Comparison of ENCODE assay signal across 8 mouse cellular contexts in the genomic region with DNA sequence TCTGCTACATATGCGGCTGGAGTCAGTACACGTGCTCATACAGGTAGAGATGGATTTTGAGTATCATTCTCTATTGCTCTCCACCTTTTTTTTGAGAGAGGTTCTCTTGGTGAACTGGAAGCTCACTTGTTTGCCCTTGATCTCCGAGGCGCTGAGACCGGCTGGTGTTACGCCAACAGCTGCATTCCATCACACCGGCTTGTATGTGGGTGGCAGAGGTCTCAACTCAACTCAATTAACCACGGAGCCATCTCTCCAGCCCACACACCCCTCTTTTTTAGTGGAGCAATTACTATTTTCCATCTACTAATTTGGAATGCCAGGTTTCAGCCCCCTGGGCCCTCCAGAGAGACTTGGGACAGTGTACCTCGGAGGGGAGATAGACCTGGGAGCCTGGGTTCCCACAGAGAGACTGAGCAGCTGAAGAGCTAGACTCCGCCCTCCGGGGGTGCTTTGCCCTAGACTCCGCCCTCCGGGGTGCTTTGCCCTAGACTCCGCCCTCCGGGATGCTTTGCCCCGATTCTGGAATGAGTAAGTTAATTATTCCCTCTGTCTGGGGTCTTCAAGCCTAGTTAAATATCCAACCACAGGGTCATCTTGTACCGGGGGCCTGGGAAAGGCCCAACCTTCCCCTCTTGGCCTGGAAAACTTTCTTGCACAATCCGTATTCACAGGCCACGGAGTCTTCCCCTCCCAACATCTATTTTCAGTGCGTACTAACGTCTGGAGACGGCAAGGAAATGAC. TPM values are rescaled to one million over a fixed set of nuclear protein-coding genes. Genes with fewer than 3 reads are reported as not detected.
A peak's percentile ranks its signal among the peaks of the same experiment; 100 is the strongest.
DNase-seq lines count a peak whose midpoint lies in the region; ATAC-seq lines count a peak whose summit lies in the region.

No protein-coding gene starts in this region.

- H3K9ac ChIP-seq in forebrain, embryonic 13.5 days = peak overlapping the region; percentile 49
- H3K9ac ChIP-seq in limb, embryonic 11.5 days (ENCODE audit: low read length) = no peak overlapping the region; the same call in 1 of the 2 replicates

- no peaks in the 10 kb centered on the region for H3K36me3 ChIP-seq in forebrain, embryonic 13.5 days (ENCODE audit: poor library complexity, severe bottlenecking)
- no peaks in the 10 kb centered on the region for H3K36me3 ChIP-seq in limb, embryonic 11.5 days (ENCODE audit: control insufficient read depth, insufficient read depth, low read length)
- no peaks in the 10 kb centered on the region for H3K36me3 ChIP-seq in midbrain, embryonic 10.5 days

- 17% methylated on average over 22 of the region's 22 CpGs for WGBS in forebrain, embryonic 13.5 days
- 13% methylated on average over 22 of the region's 22 CpGs for WGBS in limb, embryonic 11.5 days
- WGBS in midbrain, embryonic 10.5 days = 13% methylated on average over 22 of the region's 22 CpGs

- H3K27me3 ChIP-seq in forebrain, embryonic 13.5 days = peaks cover 11% of the 10 kb centered on the region; the same call in 1 of the 2 replicates
- H3K27me3 ChIP-seq in limb, embryonic 11.5 days (ENCODE audit: control insufficient read depth, insufficient read depth, low read length) = no peaks in the 10 kb centered on the region
- H3K27me3 ChIP-seq in midbrain, embryonic 10.5 days (ENCODE audit: low read depth, poor library complexity, severe bottlenecking) = peaks cover 26% of the 10 kb centered on the region

- DNase-seq in B cell, adult 2 months = peak; percentile 58 to 59
- peak; percentile 73 for DNase-seq in adrenal gland, adult 8-10 months
- DNase-seq in heart, postnatal 4 days = peak; percentile 71
- DNase-seq in limb, embryonic 11.5 days (ENCODE audit: low spot score) = peak; percentile 67
- DNase-seq in midbrain, embryonic 10.5 days (ENCODE audit: low spot score) = peak; percentile 60
- peak; percentile 49 to 72 for DNase-seq in spleen, postnatal 4 days (ENCODE audit: low spot score in 2 of 2)
- DNase-seq in cerebellum, adult 9-11 months = no peak

- H3K27ac ChIP-seq in forebrain, embryonic 13.5 days = no peak overlapping the region
- H3K27ac ChIP-seq in limb, embryonic 11.5 days (replicated peaks; ENCODE audit: low read depth, low read length) = no peak overlapping the region
- peak overlapping the region; percentile 69 for H3K27ac ChIP-seq in midbrain, embryonic 10.5 days (replicated peaks)

- H3K4me1 ChIP-seq in forebrain, embryonic 13.5 days = peaks cover 21% of the 10 kb centered on the region
- H3K4me1 ChIP-seq in limb, embryonic 11.5 days (ENCODE audit: control insufficient read depth, insufficient read depth, low read length) = peaks cover 10% of the 10 kb centered on the region
- peaks cover 29% of the 10 kb centered on the region for H3K4me1 ChIP-seq in midbrain, embryonic 10.5 days

- peak overlapping the region; percentile 57 for H3K4me2 ChIP-seq in forebrain, embryonic 13.5 days
- peak overlapping the region; percentile 40 for H3K4me2 ChIP-seq in limb, embryonic 11.5 days (ENCODE audit: low read depth, severe bottlenecking)

- ATAC-seq in forebrain, embryonic 13.5 days = peak; percentile 58; the same call in 1 of the 2 replicates
- no peak for ATAC-seq in limb, embryonic 11.5 days (ENCODE audit: insufficient number of reproducible peaks, low FRiP score, low TSS enrichment, low read depth)

- peak overlapping the region; percentile 32 for H3K4me3 ChIP-seq in forebrain, embryonic 13.5 days
- peak overlapping the region; percentile 20 for H3K4me3 ChIP-seq in limb, embryonic 11.5 days (ENCODE audit: low read depth, low read length)
- peak overlapping the region; percentile 51 for H3K4me3 ChIP-seq in midbrain, embryonic 10.5 days

- no peaks in the 10 kb centered on the region for H3K9me3 ChIP-seq in forebrain, embryonic 13.5 days (replicated peaks)
- no peaks in the 10 kb centered on the region for H3K9me3 ChIP-seq in limb, embryonic 11.5 days (ENCODE audit: control insufficient read depth, low read length)
- no peaks in the 10 kb centered on the region for H3K9me3 ChIP-seq in midbrain, embryonic 10.5 days (replicated peaks)

RNA-seq across cellular contexts. Expression of gene Polr2b, which starts 47.6 kb away (rescaled TPM):
- 100 to 1,000 TPM in 2 of 4 experiments, 10 to 100 TPM in 2; 63.5 to 111 (median 85.4) TPM for total RNA-seq in adrenal gland, adult 8-10 months (2022)
- polyA plus RNA-seq in forebrain, embryonic 13.5 days (2015; fragmentation: Nextera tagmentation; extraction: Ambion mirVana) = 82.5 and 87.1 TPM in 2 replicates
- total RNA-seq in heart, postnatal 4 days (2021) = 10 to 100 TPM; 35.3 to 37.2 TPM
- polyA plus RNA-seq in limb, embryonic 11.5 days (2014; fragmentation: Nextera tagmentation; extraction: Ambion mirVana) = 95.7 and 102 TPM in 2 replicates
- polyA plus RNA-seq in midbrain, embryonic 10.5 days (2016; fragmentation: Nextera tagmentation; extraction: Ambion mirVana) = 97.2 and 100 TPM in 2 replicates

RNA-seq across cellular contexts. Expression of gene Noa1, which starts 47.7 kb away (rescaled TPM):
- total RNA-seq in adrenal gland, adult 8-10 months (2022) = 10 to 100 TPM; 25.0 to 29.8 (median 27.7) TPM
- 33.8 and 35.8 TPM in 2 replicates for polyA plus RNA-seq in forebrain, embryonic 13.5 days (2015; fragmentation: Nextera tagmentation; extraction: Ambion mirVana)
- 10 to 100 TPM; 14.3 to 14.7 TPM for total RNA-seq in heart, postnatal 4 days (2021)
- polyA plus RNA-seq in limb, embryonic 11.5 days (2014; fragmentation: Nextera tagmentation; extraction: Ambion mirVana) = 32.1 and 35.2 TPM in 2 replicates
- polyA plus RNA-seq in midbrain, embryonic 10.5 days (2016; fragmentation: Nextera tagmentation; extraction: Ambion mirVana) = 32.9 and 37.2 TPM in 2 replicates

RNA-seq across cellular contexts. Expression of gene Igfbp7, which starts 50.3 kb away (rescaled TPM):
- 100 to 1,000 TPM; 532 to 639 (median 602) TPM for total RNA-seq in adrenal gland, adult 8-10 months (2022)
- polyA plus RNA-seq in forebrain, embryonic 13.5 days (2015; fragmentation: Nextera tagmentation; extraction: Ambion mirVana) = 44.2 and 47.9 TPM in 2 replicates
- 100 to 1,000 TPM; 210 to 250 TPM for total RNA-seq in heart, postnatal 4 days (2021)
- 1.9 and 2.6 TPM in 2 replicates for polyA plus RNA-seq in limb, embryonic 11.5 days (2014; fragmentation: Nextera tagmentation; extraction: Ambion mirVana)
- 10.4 and 16.3 TPM in 2 replicates for polyA plus RNA-seq in midbrain, embryonic 10.5 days (2016; fragmentation: Nextera tagmentation; extraction: Ambion mirVana)
